Mouse (Mus musculus) hindbrain, embryonic 16.5 days (tissue): ENCODE results near the gene Ypel2. TPM values are rescaled to one million over a fixed set of nuclear protein-coding genes. Genes with fewer than 3 reads are reported as not detected.

Experiments
- ATAC-seq: fragments of 200-750 bp; cut with Nextera tagmentation; 2 replicates; pipeline ENCODE4 v1.8.0; 2017; ENCODE audit warnings: moderate TSS enrichment, moderate library complexity
- H3K27ac ChIP-seq: fragments of 300-500 bp; sonication (generic); 2 replicates; pipeline ENCODE4 v1.5.1; 2014; ENCODE audit warnings: low read depth, mild to moderate bottlenecking, control low read depth, low read length, moderate library complexity
- H3K27me3 ChIP-seq: fragments of 300-500 bp; sonication (generic); replicated peaks from 2 replicates; pipeline ENCODE4 v1.6.1; 2014; ENCODE audit warnings: low read length; ENCODE audit not compliant: control insufficient read depth, insufficient read depth
- H3K36me3 ChIP-seq: fragments of 300-500 bp; sonication (generic); 2 replicates; pipeline ENCODE4 v1.6.1; 2014; ENCODE audit warnings: mild to moderate bottlenecking, low read length, moderate library complexity, mixed read lengths; ENCODE audit not compliant: control insufficient read depth, insufficient read depth
- H3K4me1 ChIP-seq: fragments of 300-500 bp; sonication (generic); 2 replicates; pipeline ENCODE4 v1.6.1; 2014; ENCODE audit warnings: low read depth, low read length; ENCODE audit not compliant: control insufficient read depth, insufficient read depth
- H3K4me2 ChIP-seq: fragments of 300-500 bp; sonication (generic); 2 replicates; pipeline ENCODE4 v1.6.1; 2014; ENCODE audit warnings: mild to moderate bottlenecking, low read length, control low read depth, moderate library complexity
- H3K4me3 ChIP-seq: fragments of 300-500 bp; sonication (generic); 2 replicates; pipeline ENCODE4 v1.5.1; 2014; ENCODE audit warnings: mild to moderate bottlenecking, low read length, control low read depth, moderate library complexity
- H3K9ac ChIP-seq: fragments of 300-500 bp; sonication (generic); 2 replicates; pipeline ENCODE4 v1.6.1; 2014; ENCODE audit warnings: low read depth, mild to moderate bottlenecking, control low read depth, low read length, moderate library complexity
- H3K9me3 ChIP-seq: fragments of 300-500 bp; sonication (generic); 2 replicates; pipeline ENCODE4 v1.6.1; 2014; ENCODE audit warnings: mild to moderate bottlenecking, low read length, moderate library complexity; ENCODE audit not compliant: control insufficient read depth
- WGBS: fragments of 180-500 bp; shearing (Covaris S2); extraction: QIAGEN DNeasy Blood & Tissue Kit; methylation state at CpG from one replicate; pipeline ENCODE4 v1.1.7; 2014; 5-methylcytosine and 5-hydroxymethylcytosine counted together
- polyA plus RNA-seq: library from polyadenylated mRNA; unstranded; fragments of >200 nt; fragmentation: Nextera tagmentation; extraction: Ambion mirVana; gene quantifications from 2 replicates; pipeline ENCODE4 v1.2.1, GENCODE M21; 2015

Ypel2 gene
- polyA plus RNA-seq, 1 experiment from 2014 or later = 4.0 TPM

- H3K9me3 ChIP-seq = no peaks in the 10 kb centered on the region
- no peaks in the 10 kb centered on the region for H3K27me3 ChIP-seq
- 80% methylated on average over 10 of the region's 10 CpGs for WGBS
- ATAC-seq = no peak
- H3K9ac ChIP-seq = no peak overlapping the region
- H3K4me1 ChIP-seq = no peaks in the 10 kb centered on the region
- no peaks in the 10 kb centered on the region for H3K36me3 ChIP-seq
- no peak overlapping the region for H3K4me2 ChIP-seq
- no peak overlapping the region for H3K27ac ChIP-seq
- no peak overlapping the region for H3K4me3 ChIP-seq
Observed at GRCm38 (mm10) chr11:87002078-87002829, 8.7 kb upstream of the Ypel2 start.

GRCm38 (mm10) chr11:87001217-87001616, 7.7 kb upstream of the Ypel2 start:
- H3K4me2 ChIP-seq = no peak overlapping the region
- no peaks in the 10 kb centered on the region for H3K9me3 ChIP-seq
- no peaks in the 10 kb centered on the region for H3K27me3 ChIP-seq
- no peak overlapping the region for H3K9ac ChIP-seq
- no peaks in the 10 kb centered on the region for H3K36me3 ChIP-seq
- ATAC-seq = no peak
- H3K4me1 ChIP-seq = no peaks in the 10 kb centered on the region
- H3K27ac ChIP-seq = no peak overlapping the region
- no peak overlapping the region for H3K4me3 ChIP-seq
- WGBS = 88% methylated on average over 8 of the region's 8 CpGs

GRCm38 (mm10) chr11:86996266-86996665, 2.8 kb upstream of the Ypel2 start:
- Histone ChIP-seq H3K9ac (no peak overlapping the region), H3K36me3 (no peaks in the 10 kb centered on the region), H3K27ac (no peak overlapping the region), H3K27me3 (no peaks in the 10 kb centered on the region), H3K4me3 (no peak overlapping the region), H3K4me1 (peaks cover 15% of the 10 kb centered on the region), H3K4me2 (no peak overlapping the region), H3K9me3 (no peaks in the 10 kb centered on the region)
- ATAC-seq = no peak
- WGBS = 55% methylated on average over 2 of the region's 2 CpGs

- H3K4me1 ChIP-seq = peaks cover 16% of the 10 kb centered on the region
- H3K4me3 ChIP-seq = no peak overlapping the region
- peak overlapping the region; percentile 26; the same call in 1 of the 2 replicates for H3K9ac ChIP-seq
- no peaks in the 10 kb centered on the region for H3K9me3 ChIP-seq
- no peak overlapping the region for H3K4me2 ChIP-seq
- H3K36me3 ChIP-seq = no peaks in the 10 kb centered on the region
- no peaks in the 10 kb centered on the region for H3K27me3 ChIP-seq
- no peak for ATAC-seq
- H3K27ac ChIP-seq = peak overlapping the region; percentile 57
- WGBS = 23% methylated on average over 6 of the region's 6 CpGs
Observed at GRCm38 (mm10) chr11:86995625-86996221, 2.2 kb upstream of the Ypel2 start.

GRCm38 (mm10) chr11:86994791-86995624, 1.5 kb upstream of the Ypel2 start:
- no peak for ATAC-seq
- peaks cover 23% of the 10 kb centered on the region for H3K4me1 ChIP-seq

GRCm38 (mm10) chr11:86994330-86994729, 823 bp upstream of the Ypel2 start:
- Histone ChIP-seq H3K4me3 (no peak overlapping the region; the same call in 1 of the 2 replicates), H3K4me2 (peak overlapping the region; percentile 80), H3K9ac (peak overlapping the region; percentile 60; the same call in 1 of the 2 replicates), H3K27ac (no peak overlapping the region; the same call in 1 of the 2 replicates), H3K9me3 (no peaks in the 10 kb centered on the region), H3K4me1 (peaks cover 26% of the 10 kb centered on the region), H3K27me3 (no peaks in the 10 kb centered on the region), H3K36me3 (no peaks in the 10 kb centered on the region)
- no peak for ATAC-seq
- WGBS = 10% methylated on average over 6 of the region's 6 CpGs

More at GRCm38 (mm10) chr11:86994791-86995624, 1.5 kb upstream of the Ypel2 start:
- no peak overlapping the region for H3K4me2 ChIP-seq
- H3K9ac ChIP-seq = no peak overlapping the region
- no peaks in the 10 kb centered on the region for H3K36me3 ChIP-seq
- H3K9me3 ChIP-seq = no peaks in the 10 kb centered on the region
- H3K27me3 ChIP-seq = no peaks in the 10 kb centered on the region
- H3K27ac ChIP-seq = no peak overlapping the region
- 45% methylated on average over 10 of the region's 10 CpGs for WGBS
- no peak overlapping the region for H3K4me3 ChIP-seq

- Histone ChIP-seq H3K4me3 (peak overlapping the region; percentile 100), H3K9me3 (no peaks in the 10 kb centered on the region), H3K4me1 (peaks cover 28% of the 10 kb centered on the region), H3K9ac (peak overlapping the region; percentile 81), H3K4me2 (peak overlapping the region; percentile 80), H3K27ac (peak overlapping the region; percentile 91), H3K27me3 (no peaks in the 10 kb centered on the region), H3K36me3 (no peaks in the 10 kb centered on the region)
- ATAC-seq = no peak
- 2% methylated on average over 13 of the region's 13 CpGs for WGBS
Observed at GRCm38 (mm10) chr11:86992461-86992988, 982 bp downstream of the Ypel2 start.

GRCm38 (mm10) chr11:86991241-86991640, 2.3 kb downstream of the Ypel2 start:
- WGBS = 76% methylated on average over 4 of the region's 4 CpGs
- Histone ChIP-seq H3K4me1 (peaks cover 28% of the 10 kb centered on the region), H3K36me3 (no peaks in the 10 kb centered on the region), H3K27ac (no peak overlapping the region), H3K27me3 (no peaks in the 10 kb centered on the region), H3K4me2 (no peak overlapping the region; the same call in 1 of the 2 replicates), H3K9ac (no peak overlapping the region), H3K4me3 (no peak overlapping the region), H3K9me3 (no peaks in the 10 kb centered on the region)
- no peak for ATAC-seq
